Mouse (Mus musculus): ENCODE data around the gene Armcx5. TPM values are rescaled to one million over a fixed set of nuclear protein-coding genes. Genes with fewer than 3 reads are reported as not detected.
A peak's percentile ranks its signal among the peaks of the same experiment; 100 is the strongest.
"Not testable (repeated sequence)": the region's sequence is repeated elsewhere in the genome, so short reads cannot be mapped to it uniquely, and the experiment has no call there.

Gene Armcx5
- polyA plus RNA-seq, 1 experiment from 2014 or later, result 11.5 TPM

GRCm38 (mm10) chrX:135768565-135768964, 26.0 kb downstream of the Armcx5 start:
- H3K4me2 ChIP-seq, result no peak overlapping the region
- H3K36me3 ChIP-seq, result 0 out of 2 replicates have a peak, but pooled peaks cover 3% of the 10 kb centered on the region
- H3K4me1 ChIP-seq (replicated peaks), result no peaks in the 10 kb centered on the region
- no peak overlapping the region for H3K4me3 ChIP-seq
- WGBS, result 88% methylated on average over 2 of the region's 2 CpGs
- H3K9ac ChIP-seq, result no peak overlapping the region
- ATAC-seq (ENCODE audit: low FRiP score), result no peak
- no peaks in the 10 kb centered on the region for H3K9me3 ChIP-seq
- no peaks in the 10 kb centered on the region for H3K27me3 ChIP-seq
- no peak overlapping the region for H3K27ac ChIP-seq

GRCm38 (mm10) chrX:135791536-135791935, 49.0 kb downstream of the Armcx5 start:
- no peak overlapping the region for H3K27ac ChIP-seq
- no peaks in the 10 kb centered on the region for H3K36me3 ChIP-seq
- no peak overlapping the region for H3K4me2 ChIP-seq
- H3K4me3 ChIP-seq, result no peak overlapping the region
- no peak overlapping the region for H3K9ac ChIP-seq
- no peaks in the 10 kb centered on the region for H3K4me1 ChIP-seq (replicated peaks)
- ATAC-seq (ENCODE audit: low FRiP score), result no peak
- no peaks in the 10 kb centered on the region for H3K9me3 ChIP-seq
- H3K27me3 ChIP-seq, result no peaks in the 10 kb centered on the region

DNA sequence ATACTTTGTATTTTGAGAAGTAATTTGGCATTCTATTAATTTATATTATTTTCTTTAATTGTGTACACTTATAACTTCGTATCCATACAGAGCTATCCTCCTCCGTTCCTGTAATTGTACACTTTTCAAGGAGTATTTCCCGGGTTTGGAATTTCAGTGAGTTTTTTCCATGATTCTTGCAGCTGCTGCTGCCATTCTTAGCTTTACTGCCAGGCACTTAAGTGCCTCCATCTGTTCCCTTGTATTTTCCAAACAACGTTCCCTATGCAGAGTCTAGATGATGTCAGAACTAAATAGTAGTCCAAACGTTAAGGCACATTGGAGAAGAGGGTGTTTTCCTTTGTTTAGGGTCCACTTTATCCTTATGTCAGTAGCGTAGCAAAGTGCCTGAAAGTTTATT, 49.8 kb downstream of the Armcx5 start:
- WGBS, result 86% methylated on average over 6 of the region's 6 CpGs

GRCm38 (mm10) chrX:135795591-135796304, 53.2 kb downstream of the Armcx5 start:
- Histone ChIP-seq H3K27ac (peak overlapping the region; percentile 85), H3K4me2 (peak overlapping the region; percentile 57), H3K9ac (peak overlapping the region; percentile 85), H3K36me3 (peaks cover 16% of the 10 kb centered on the region), H3K4me3 (peak overlapping the region; percentile 62)
- 20% methylated on average over 23 of the region's 27 CpGs for WGBS
- H3K4me1 ChIP-seq (replicated peaks); H3K9me3 ChIP-seq; H3K27me3 ChIP-seq: not testable (repeated sequence)
- ATAC-seq (ENCODE audit: low FRiP score), result peak; percentile 93

More for the DNA sequence above, 49.8 kb downstream of the Armcx5 start:
- Histone ChIP-seq H3K27me3 (no peaks in the 10 kb centered on the region), H3K36me3 (no peaks in the 10 kb centered on the region), H3K4me3 (no peak overlapping the region), H3K27ac (no peak overlapping the region), H3K4me1 (replicated peaks) (no peaks in the 10 kb centered on the region), H3K4me2 (no peak overlapping the region), H3K9ac (no peak overlapping the region), H3K9me3 (no peaks in the 10 kb centered on the region)
- ATAC-seq (ENCODE audit: low FRiP score), result no peak

DNA sequence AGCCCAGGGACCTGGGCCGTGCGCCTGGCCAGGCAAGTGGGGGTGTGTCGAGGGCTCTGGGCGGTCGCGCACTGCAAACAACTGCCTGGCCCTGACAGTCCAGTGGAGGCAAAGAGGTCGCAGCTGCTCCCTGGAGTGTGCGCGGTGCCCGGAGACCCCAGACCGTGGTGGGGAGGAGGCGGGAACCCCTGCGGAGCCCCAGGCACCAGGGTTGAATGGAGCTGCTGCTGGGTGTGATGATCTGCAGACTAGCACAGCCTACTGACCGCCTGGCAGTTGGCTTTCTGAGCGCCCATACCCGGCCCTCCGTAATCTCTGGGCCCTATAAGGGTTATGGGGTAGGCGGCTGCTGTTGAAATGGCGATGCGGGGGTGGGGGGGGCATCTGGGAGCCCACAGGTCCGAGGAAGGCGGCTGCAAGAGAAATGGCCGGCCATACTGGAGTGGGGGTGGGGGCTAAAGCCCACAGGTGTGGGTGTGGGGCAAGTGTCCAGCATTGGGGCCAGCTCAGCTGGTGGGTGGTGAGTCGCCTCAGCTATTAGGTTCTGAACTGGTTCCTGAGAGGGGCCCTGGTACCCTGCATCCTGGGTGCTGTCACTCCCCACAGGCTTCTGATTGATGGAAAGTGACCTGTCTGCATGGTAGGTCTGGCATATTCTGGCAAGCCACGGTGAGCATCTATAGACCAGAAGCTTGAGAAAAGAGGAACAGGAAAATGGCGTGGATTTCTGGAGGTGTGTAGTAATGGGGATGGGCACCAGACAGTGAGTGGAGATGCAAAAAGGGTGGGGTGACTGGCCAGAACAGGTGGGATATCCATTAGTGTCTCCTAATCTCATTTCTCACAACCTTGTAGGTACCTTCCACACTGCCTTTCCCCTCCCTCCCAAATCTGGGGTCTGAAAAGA, 54.0 kb downstream of the Armcx5 start:
- ATAC-seq (ENCODE audit: low FRiP score), result peak; percentile 75
- H3K9me3 ChIP-seq; H3K4me1 ChIP-seq (replicated peaks); H3K27me3 ChIP-seq: not testable (repeated sequence)
- H3K36me3 ChIP-seq, result peaks cover 24% of the 10 kb centered on the region
- WGBS, result 15% methylated on average over 22 of the region's 26 CpGs
- H3K27ac ChIP-seq, result peak overlapping the region; percentile 85
- H3K9ac ChIP-seq, result peak overlapping the region; percentile 85
- H3K4me3 ChIP-seq, result peak overlapping the region; percentile 62
- H3K4me2 ChIP-seq, result peak overlapping the region; percentile 57

MicroRNAs encoded within 50 kb of the gene (microRNA counts, 519-probe panel; counts per million panel counts)
- microRNA mmu-miR-1970, result 51.3 counts per million

Small RNAs within 50 kb of the gene (microRNA-seq; reads per million reads assigned to microRNA genes)
- gene Mir1970 (not detected), gene Mir7646 (not detected)

Other genes with a start within 250 kb of the Armcx5 start
- gene AV320801, start 248.1 kb upstream of the Armcx5 start, polyA plus RNA-seq (2015; fragmentation: Nextera tagmentation; extraction: Ambion mirVana), result not detected in 2 replicates
- gene Nxf7, start 144.0 kb upstream of the Armcx5 start, polyA plus RNA-seq (2015; fragmentation: Nextera tagmentation; extraction: Ambion mirVana), result not detected in 2 replicates
- not detected in 2 replicates for gene Prame, start 115.0 kb upstream of the Armcx5 start, polyA plus RNA-seq (2015; fragmentation: Nextera tagmentation; extraction: Ambion mirVana)
- not detected in 2 replicates for gene Tcp11x2, start 48.9 kb upstream of the Armcx5 start, polyA plus RNA-seq (2015; fragmentation: Nextera tagmentation; extraction: Ambion mirVana)
- not detected in 2 replicates for gene Tmsb15a, start 17.5 kb upstream of the Armcx5 start, polyA plus RNA-seq (2015; fragmentation: Nextera tagmentation; extraction: Ambion mirVana)
- 159 and 172 TPM in 2 replicates for gene Gprasp1, start within 50 bp of the Armcx5 start, polyA plus RNA-seq (2015; fragmentation: Nextera tagmentation; extraction: Ambion mirVana)
- gene Bhlhb9, start 54.9 kb downstream of the Armcx5 start, polyA plus RNA-seq (2015; fragmentation: Nextera tagmentation; extraction: Ambion mirVana), result 107 and 112 TPM in 2 replicates
- gene Gprasp2, start 96.3 kb downstream of the Armcx5 start, polyA plus RNA-seq (2015; fragmentation: Nextera tagmentation; extraction: Ambion mirVana), result 145 and 151 TPM in 2 replicates